Mouse (Mus musculus) cerebellum, adult 2 months (tissue): ENCODE measurements around the gene Mrps21. TPM values are rescaled to one million over a fixed set of nuclear protein-coding genes. Genes with fewer than 3 reads are reported as not detected.
"Not testable (repeated sequence)": the region's sequence is repeated elsewhere in the genome, so short reads cannot be mapped to it uniquely, and the experiment has no call there.

Source experiments
- DNase-seq, 2 experiments: peaks; one replicate each; pipeline ENCODE4 v3.0.0; 2021
- H3K27ac ChIP-seq: fragments of 200-500 bp; 2 replicates; pipeline ENCODE4 v1.5.1; 2012; ENCODE audit warnings: low read length, control low read depth, inconsistent platforms; ENCODE audit not compliant: insufficient read depth
- H3K27me3 ChIP-seq: fragments of 200-500 bp; 2 replicates; pipeline ENCODE4 v1.6.1; 2012; ENCODE audit warnings: inconsistent platforms, mild to moderate bottlenecking, low read length, moderate library complexity; ENCODE audit not compliant: control insufficient read depth, insufficient read depth
- H3K4me1 ChIP-seq: fragments of 200-500 bp; 2 replicates; pipeline ENCODE4 v1.6.1; 2011; ENCODE audit warnings: low read length; ENCODE audit not compliant: control insufficient read depth, insufficient read depth
- H3K4me3 ChIP-seq: fragments of 200-500 bp; replicated peaks from 2 replicates; pipeline ENCODE3; 2011; ENCODE audit warnings: mild to moderate bottlenecking, low read depth, low read length, control low read depth; ENCODE audit not compliant: insufficient read depth
- CTCF ChIP-seq: fragments of 200-500 bp; IDR thresholded peaks from 2 replicates; pipeline ENCODE4 v1.5.1; 2011; ENCODE audit warnings: low read depth, mild to moderate bottlenecking, control low read depth, low read length, moderate library complexity, borderline replicate concordance; ENCODE audit not compliant: insufficient read depth
- POLR2A ChIP-seq: fragments of 200-500 bp; IDR thresholded peaks from 2 replicates; pipeline ENCODE4 v1.6.1; 2011; ENCODE audit warnings: low read length, control low read depth, borderline replicate concordance; ENCODE audit not compliant: insufficient read depth
- WGBS: fragments of 180-500 bp; shearing (Covaris S2); methylation state at CpG from one replicate; pipeline ENCODE4 v1.1.7; 2018; 5-methylcytosine and 5-hydroxymethylcytosine counted together
- polyA plus RNA-seq: library from polyadenylated mRNA; depleted of rRNA; stranded (reverse); fragments of >200 nt; gene quantifications from 2 replicates; pipeline ENCODE4 v1.2.3, GENCODE M21; 2012

The Mrps21 gene
- polyA plus RNA-seq, 1 experiment, result 281 TPM

DNA sequence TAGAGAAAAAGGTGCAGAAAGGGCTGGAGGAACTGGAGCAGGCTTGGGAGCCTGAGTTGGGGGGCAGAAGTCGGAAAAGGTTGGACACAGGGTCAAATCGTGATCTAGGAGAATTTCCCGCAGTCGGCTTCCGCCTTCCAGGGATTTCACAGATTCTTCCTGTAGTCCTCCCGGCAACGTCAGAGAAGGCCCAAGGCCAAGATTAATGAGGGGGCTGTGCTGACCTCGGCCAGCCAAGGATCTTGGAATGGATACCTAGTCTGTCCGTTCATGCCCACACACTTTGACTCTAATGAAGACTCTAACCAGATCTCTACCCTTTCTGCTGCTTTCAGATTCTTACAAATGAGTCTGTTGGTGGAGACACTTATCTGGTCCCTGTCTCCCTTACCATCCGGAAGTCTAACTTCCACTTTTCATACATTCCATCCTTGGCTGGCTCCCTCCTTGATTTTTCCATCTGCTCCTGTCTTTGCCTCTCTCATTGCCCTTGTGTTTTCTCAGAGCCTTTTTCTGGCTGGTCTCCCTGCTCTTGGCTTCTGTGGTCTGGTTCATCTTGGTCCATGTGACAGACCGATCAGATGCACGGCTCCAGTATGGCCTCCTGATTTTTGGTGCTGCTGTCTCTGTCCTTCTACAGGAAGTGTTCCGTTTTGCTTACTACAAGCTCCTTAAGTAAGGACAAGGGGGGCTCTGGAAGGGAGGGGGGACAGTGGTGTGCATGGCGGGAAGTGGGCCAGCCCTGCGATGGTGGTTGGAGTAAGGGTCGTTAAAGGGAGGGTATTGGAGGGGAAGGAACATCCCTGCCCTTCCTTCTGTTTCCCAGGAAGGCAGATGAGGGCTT lies 23.2 kb upstream of the Mrps21 start:
- TF ChIP-seq POLR2A (no peak), CTCF (no peak)
- 5% methylated on average over 16 of the region's 16 CpGs for WGBS
- DNase-seq, result peak; percentile 60 to 64
- H3K4me1 ChIP-seq, result peaks cover 6% of the 10 kb centered on the region
- H3K27ac ChIP-seq, result peak overlapping the region; percentile 82
- peak overlapping the region; percentile 96 for H3K4me3 ChIP-seq
- no peaks in the 10 kb centered on the region for H3K27me3 ChIP-seq

DNA sequence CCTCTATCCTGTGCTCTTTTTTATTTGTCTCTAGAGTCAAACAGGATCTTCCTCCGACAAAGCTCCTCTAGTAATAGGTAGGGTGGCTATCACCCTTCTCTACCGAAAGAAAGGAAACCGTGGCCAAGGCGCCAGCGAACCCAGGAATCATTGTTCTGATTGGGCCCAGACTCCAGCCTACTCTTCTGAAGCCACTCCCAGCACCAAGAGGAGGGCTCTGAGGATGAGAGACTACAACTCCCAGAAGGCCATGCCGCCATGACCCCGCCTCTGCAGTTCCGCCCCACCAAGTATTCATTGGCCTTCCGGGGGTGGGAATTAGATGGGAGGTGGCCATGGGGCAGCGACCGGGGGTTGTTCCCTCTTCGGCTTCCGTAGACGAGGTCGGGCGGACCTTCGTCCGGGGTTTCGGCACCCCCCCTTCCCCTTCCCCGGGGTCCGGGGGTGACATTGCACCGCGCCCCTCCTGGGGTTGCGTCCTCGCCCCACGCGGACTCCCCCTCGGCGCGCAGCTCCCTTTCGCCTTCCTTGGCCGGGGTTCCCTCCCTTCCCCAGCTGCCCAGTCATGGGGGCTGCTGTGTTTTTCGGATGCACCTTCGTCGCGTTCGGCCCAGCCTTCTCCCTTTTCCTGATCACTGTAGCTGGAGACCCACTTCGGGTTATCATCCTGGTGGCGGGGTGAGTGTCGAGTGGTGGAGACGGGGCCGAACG lies 22.4 kb upstream of the Mrps21 start, which contains the start of gene Aph1a:
TSS of gene Aph1a (plus strand) at position 364 of the 711 bp plus-strand sequence.
- H3K4me1 ChIP-seq, result not testable (repeated sequence)

DNA sequence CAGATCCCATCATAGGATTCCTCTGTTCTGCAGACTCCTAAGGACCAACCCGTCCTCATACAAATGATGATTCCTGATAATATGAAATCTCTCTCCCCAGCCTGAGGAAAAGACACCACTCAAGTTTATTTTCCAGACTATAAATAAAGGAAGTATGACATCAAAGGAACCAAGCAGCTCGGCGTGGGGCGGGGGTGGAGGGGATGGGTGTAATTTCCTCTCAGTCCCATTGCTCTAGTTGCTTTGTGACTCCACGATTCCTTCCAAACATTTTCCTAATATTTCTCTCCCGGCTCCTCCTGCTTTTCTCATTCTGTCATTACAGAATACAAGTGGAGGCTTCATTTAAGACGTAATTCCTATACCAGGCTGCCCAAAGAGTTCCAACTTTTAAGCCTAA lies 21.8 kb upstream of the Mrps21 start:
- Histone ChIP-seq H3K4me3 (peak overlapping the region; percentile 21), H3K27me3 (no peaks in the 10 kb centered on the region), H3K4me1 (peaks cover 6% of the 10 kb centered on the region), H3K27ac (no peak overlapping the region)
- no peak for DNase-seq
- no peak for TF ChIP-seq POLR2A
- 25% methylated on average over 7 of the region's 7 CpGs for WGBS

More for the DNA sequence above, 22.4 kb upstream of the Mrps21 start, which contains the start of gene Aph1a:
- under 1% methylated on average over 29 of the region's 43 CpGs for WGBS
- peak within 1 kb of the TSS; percentile 96 for H3K4me3 ChIP-seq
- peak within 1 kb of the TSS; percentile 82 for H3K27ac ChIP-seq
- peak; percentile 73; the same call in 1 of the 2 replicates for TF ChIP-seq POLR2A
- not testable (repeated sequence) for H3K27me3 ChIP-seq
- DNase-seq, result peak; percentile 95 to 98

GRCm38 (mm10) chr3:95892066-95893052 lies 21.0 kb upstream of the Mrps21 start:
- Histone ChIP-seq H3K27ac (no peak overlapping the region), H3K27me3 (no peaks in the 10 kb centered on the region), H3K4me3 (no peak overlapping the region), H3K4me1 (peaks cover 6% of the 10 kb centered on the region)
- no peak for DNase-seq
- 41% methylated on average over 11 of the region's 11 CpGs for WGBS
- TF ChIP-seq CTCF (no peak), POLR2A (no peak)

GRCm38 (mm10) chr3:95891211-95892065 lies 20.1 kb upstream of the Mrps21 start, which contains the start of gene BC028528:
Gene BC028528 (minus strand): TSS chr3:95892005.
- no peak for DNase-seq
- Histone ChIP-seq H3K4me1 (peaks cover 6% of the 10 kb centered on the region), H3K27me3 (no peaks in the 10 kb centered on the region), H3K27ac (peak within 1 kb of the TSS; percentile 38), H3K4me3 (no peak within 1 kb of the TSS)
- 42% methylated on average over 12 of the region's 12 CpGs for WGBS
- TF ChIP-seq POLR2A (no peak), CTCF (no peak)

GRCm38 (mm10) chr3:95889664-95890063 lies 18.3 kb upstream of the Mrps21 start:
- no peaks in the 10 kb centered on the region for H3K27me3 ChIP-seq
- no peak for DNase-seq
- H3K4me3 ChIP-seq, result no peak overlapping the region
- TF ChIP-seq CTCF, result no peak
- no peak for TF ChIP-seq POLR2A
- H3K4me1 ChIP-seq, result no peaks in the 10 kb centered on the region
- no peak overlapping the region for H3K27ac ChIP-seq
- 77% methylated on average over 3 of the region's 3 CpGs for WGBS
